Mouse (Mus musculus): Measurements from ENCODE around the gene Tcl1b2.
"Not testable (repeated sequence)": the region's sequence is repeated elsewhere in the genome, so short reads cannot be mapped to it uniquely, and the experiment has no call there.

Gene Tcl1b2

DNA sequence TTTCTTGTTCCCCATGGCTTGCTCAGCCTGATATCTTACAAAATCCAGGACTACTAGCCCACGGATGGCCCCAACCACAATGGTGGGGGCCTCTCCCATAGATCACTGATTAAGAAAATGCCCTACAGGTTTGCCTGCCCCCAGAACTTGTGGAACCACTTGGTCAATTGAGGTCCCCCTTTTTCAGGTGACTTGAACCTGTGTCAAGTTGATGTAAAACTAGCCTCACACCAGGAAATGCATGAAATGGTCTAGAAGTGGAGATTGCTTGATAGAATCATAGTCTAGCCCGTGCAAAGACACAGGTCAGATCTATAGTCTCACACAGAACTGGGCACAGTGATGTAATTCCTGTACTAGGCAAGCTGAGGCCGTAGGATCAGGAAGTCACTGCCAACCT, at the start of gene Tcl1b2:
Gene Tcl1b2, plus strand, starts transcription at position 301 of the 400 bp plus-strand sequence.
- no peak for DNase-seq (ENCODE audit: low spot score)

DNA sequence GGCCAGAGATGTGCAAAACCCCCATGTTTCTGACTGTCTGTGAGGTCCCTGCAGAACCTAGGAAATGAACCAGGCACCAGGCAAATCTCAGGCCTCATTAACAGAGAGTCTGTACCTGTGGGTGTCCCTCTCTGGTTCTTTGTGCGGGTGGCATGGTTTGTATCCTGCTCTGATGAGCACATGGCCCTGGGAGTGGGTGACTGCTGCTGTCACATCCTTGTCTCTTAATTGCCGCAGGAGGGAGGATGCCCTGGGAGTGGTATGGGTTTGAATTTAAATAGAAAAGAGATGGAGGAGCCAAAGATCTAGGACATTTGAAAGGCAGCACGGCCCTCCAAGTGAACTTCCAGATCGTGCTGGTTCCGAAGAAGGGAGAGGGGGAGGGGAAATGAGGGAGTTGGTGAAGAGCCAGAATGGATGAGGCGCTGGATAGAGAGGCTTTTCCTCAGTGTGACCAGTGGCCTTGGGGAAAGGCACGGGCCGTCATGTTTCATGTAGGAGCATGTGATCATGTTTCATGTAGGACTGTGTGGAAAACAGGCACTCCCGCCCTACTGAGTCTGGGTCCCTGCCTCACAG, 46.3 kb upstream of the Tcl1b2 start:
- no peak for DNase-seq (ENCODE audit: low spot score)

DNA sequence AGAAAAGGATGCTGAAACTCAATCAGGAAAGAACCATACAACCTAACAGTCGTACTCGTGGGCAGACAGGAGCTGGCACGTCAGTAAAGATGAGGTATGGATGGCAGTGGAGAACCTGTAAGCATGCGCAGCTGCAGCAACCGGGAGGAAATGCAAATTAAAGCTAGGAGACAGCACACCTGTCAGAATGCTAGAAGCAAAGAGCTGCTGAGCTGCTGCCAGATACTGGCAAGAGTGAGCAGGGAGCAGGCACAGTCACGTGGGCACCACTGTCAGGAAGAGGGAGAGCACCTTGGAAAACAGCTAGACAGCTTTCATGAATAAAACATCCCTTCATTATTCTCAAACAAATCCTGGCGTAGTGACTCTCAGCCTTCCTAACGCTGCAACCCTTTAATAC, 42.9 kb upstream of the Tcl1b2 start:
- no peak for DNase-seq (ENCODE audit: low spot score)

DNA sequence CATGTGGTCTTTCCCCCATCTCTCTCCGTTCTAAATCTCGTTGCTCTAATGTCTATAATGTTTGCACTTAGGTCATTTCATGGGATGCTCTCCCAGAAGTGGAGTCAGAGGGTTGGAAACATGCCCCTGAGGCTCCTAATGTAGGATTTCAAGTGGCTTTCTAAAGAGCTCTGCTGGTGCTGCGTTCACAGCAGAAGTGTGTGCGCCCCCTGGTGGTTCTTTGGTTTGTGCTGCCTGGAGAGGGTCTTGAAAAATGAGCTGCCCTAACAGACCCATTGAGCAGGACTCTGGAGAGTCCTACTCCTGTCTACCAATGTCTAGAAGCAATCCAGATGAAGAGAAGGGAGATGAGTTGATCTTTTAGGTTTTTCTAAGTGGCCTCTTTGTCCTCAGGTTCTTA, 41.8 kb upstream of the Tcl1b2 start:
- peak; percentile 91 for DNase-seq (ENCODE audit: low spot score)

DNA sequence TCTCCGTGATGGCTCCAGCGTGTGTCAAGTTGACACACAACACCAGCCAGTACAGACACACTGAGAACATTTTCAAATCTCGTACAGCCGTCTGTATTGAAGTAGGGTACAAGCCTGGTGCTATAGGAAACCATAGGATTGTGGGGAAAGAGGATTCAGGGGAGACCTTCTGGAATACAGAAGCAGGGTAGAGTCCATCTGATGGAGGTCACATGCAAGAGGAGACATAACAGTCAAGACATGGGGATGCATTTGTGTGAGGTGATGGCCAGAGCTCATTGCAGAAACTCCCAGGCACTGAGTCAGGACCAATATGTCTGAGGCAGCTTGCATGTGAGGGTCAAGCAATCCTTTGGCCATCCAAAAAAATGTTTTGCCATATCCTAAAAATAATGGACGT, 40.5 kb upstream of the Tcl1b2 start:
- no peak for DNase-seq (ENCODE audit: low spot score)

DNA sequence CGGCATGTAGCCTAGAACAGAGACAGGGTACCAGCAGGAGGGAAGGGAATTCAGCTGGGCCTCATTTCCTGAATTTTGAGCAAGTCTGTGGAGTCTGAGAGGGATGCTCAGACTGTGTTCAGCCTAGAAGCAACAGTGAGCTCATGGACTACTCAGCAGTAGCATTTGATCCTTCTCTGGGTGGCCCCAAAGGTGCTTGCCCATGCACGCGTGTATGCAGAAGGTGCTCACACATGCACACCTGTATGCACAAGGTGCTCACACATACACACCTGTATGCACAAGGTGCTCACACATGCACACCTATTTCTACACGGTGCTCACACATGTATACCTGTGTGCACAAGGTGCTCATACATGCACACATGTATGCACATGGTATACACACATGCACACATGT, 37.0 kb upstream of the Tcl1b2 start:
- no peak for DNase-seq (ENCODE audit: low spot score)

DNA sequence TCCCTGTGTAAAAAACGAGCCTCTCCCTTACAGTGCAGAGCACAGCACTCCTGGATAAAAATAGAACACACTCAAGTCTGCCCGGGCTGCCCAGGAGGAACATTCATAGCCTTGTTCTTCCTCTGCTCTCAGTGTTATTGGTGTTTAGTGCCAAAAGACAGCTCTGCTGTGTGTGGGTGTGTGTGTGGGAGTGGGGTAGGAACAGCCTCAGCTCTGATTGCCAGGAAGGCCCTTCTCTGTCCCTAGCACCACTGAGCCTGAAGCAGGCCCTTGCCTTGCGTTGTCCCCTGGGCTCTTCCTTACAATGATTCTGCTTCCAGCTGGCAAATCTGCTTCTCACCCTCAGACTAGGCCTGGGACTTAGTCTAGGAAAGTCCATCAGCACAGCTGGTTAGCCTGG, 36.4 kb upstream of the Tcl1b2 start:
- DNase-seq (ENCODE audit: low spot score) = no peak

DNA sequence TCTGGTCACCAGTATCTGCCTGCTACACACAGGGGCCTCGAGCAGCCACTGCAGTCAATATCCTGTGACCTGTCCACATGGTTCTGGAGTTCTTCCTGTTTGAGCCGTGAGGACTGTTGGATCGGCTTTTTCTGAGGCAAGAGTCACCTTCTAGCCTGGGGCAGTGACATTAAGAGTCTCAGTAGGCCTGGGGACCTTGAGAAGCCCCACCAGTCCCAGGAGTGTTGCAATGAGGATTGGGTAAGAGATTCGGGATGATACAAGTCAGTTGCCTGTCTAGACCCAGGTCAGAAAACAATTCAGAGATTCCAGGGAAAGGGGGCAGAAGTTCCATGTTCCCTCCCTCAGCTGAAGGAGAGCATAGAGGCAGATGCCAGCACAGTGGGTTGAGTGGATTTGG, 36.0 kb upstream of the Tcl1b2 start:
- DNase-seq (ENCODE audit: low spot score) = no peak

DNA sequence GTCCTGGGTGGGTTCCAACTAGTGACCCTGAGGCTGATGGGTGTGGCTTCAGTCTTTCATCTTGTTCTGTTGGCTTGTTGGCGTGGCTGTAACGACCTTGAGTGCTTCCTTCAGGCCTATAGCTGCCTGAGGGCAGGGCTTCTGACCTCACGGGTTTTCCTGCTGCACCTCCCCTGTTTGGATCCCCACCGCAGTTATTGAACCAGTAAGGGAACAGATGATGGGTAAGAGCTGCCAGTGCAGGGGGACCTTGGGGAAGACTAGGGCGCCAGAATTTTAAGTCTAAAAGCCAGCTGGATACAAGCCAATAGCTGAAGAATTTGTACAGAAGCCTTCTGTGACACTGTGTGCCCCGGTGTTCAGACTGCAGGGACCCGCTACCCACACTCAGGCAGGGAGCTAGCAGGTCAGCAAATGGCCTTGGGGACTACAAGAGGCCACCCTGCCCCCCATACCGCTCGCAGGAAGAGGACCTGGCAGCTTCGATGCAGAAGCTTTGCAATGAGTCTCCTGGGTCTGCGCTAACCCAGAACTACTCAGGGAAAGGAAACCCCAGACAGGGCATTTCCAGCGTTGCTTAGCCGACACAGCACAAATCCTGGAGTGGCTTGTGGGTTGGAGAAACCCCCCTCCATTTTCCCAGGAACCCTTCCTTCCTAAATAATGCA, 33.4 kb upstream of the Tcl1b2 start:
- peak; percentile 40 for DNase-seq (ENCODE audit: low spot score)

DNA sequence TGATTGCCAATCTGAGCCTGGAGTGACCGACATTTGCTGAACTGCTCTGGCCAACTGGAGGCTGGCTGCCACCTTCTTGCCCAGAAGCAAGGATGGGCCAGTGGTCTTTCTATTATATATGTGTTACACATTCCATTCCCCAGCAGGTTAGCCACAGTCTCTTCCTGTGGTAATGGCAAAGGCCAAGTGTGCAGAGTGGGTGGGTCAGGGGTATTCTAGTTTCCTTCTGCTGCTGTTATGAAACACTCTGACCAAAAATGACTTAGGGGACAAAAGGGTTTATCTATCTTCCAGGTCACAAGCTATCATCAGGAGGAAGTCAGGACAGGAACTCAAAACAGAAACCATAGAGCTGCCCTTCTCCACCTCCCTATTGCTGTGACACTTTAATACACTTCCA, 29.2 kb upstream of the Tcl1b2 start:
- no peak for DNase-seq (ENCODE audit: low spot score)

DNA sequence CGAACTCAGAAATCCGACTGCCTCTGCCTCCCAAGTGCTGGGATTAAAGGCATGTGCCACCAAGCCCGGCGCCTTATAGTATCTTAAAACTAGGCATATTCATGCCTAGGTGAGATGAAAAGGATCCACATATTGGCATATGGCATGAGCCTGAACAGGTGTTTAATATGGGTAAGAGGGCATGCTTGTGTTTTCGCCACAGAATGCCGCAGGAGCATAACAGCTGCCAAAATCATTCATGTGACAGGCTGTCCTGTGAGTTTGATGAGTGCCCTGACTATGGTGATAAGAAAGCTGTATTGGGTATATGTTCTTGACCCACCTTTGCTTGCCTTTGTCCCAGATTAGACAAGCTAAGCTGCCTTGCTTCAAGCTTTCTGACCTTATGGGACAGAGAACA, 20.5 kb upstream of the Tcl1b2 start:
- DNase-seq (ENCODE audit: low spot score) = no peak

DNA sequence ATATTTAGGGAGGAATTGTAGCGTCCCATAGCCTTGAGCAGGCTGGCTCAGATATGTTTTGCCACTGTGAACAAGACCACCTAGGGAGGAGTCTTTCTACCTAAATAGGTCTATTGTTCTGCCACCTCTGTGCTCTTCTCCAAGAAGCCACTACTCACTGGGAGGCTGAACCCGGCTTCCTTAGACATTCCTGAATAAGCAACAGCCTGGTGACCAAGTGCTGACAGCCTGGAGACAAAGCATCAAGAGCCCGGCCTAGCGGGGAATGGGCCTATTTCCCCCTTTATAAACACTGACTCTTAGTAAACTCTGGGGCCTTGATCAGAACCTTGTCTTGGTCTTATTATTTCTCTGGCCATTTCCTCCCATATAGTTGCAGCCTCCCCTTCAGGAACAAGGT, 19.3 kb upstream of the Tcl1b2 start:
- DNase-seq (ENCODE audit: low spot score) = no peak

DNA sequence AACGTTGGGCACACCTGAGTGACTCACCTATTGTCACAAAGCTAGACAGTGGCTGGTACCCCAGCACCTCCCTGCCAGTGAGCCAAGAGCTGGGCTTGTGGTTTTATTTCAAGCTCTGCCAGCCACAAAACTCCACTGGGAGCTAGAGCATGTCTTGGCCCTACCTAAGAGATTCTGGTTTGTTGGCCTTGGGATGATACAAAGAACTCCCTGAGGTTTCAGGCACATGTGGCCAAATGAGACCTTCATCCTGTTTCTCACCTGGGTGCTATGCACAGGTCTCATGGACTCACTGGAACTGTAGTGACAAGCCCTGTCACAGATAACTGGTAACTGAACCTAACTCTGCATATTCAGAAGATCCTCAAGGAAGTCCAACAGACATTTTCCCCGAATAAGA, 18.2 kb upstream of the Tcl1b2 start:
- no peak for DNase-seq (ENCODE audit: low spot score)

DNA sequence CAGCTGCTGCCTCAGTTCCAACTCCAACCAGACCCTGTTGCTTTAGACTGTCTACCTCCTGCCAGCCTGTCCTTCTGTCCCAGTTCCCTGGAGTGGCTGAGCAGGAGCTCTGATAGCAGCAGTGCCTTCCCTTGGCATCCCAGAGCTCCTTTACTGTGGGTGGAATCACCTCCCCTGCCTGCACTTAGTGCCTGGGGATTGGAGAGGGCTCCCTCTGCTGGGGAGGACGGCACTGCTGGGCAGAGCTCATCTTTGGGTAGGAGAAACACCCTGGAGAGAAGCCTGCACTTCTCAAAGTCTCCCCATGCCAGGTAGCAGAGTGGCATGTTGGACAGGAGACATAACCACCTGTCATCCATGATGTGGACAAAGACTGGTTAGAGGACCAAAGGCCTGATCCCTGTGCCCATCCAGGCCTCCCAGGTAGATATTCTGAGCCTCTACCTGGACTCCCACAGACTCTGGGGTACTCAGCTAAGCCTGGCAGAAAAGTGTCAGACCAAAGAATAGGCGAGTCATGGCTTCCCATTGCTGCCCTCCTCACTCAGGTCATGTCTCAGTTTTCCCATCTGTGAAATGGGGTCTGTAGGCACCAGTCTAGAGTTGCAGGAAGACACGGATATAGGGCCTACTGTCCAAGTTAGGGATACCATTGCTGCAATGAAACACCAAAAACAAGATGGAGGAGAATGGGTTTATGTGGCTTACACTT, 16.2 kb upstream of the Tcl1b2 start:
- not testable (repeated sequence) for DNase-seq (ENCODE audit: low spot score)

DNA sequence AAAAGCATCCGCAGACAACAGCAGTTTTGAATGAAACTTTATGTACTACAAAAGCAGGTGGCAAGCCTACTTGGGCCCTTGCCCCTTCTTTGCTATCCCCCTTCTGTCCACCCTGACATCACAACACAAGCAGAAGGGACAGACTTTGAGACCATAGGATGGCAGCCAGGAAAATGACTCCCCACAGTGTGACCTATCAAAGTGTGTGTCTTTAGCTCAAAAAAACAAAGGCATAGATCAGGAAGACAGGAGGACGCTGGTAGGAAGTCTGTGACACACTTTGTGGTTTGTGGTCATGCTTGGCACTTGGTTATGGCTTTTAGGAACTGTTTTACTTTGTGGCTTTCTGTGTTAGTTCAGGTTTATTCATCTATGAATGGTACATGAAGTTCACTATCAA, 11.6 kb upstream of the Tcl1b2 start:
- DNase-seq (ENCODE audit: low spot score) = not testable (repeated sequence)

DNA sequence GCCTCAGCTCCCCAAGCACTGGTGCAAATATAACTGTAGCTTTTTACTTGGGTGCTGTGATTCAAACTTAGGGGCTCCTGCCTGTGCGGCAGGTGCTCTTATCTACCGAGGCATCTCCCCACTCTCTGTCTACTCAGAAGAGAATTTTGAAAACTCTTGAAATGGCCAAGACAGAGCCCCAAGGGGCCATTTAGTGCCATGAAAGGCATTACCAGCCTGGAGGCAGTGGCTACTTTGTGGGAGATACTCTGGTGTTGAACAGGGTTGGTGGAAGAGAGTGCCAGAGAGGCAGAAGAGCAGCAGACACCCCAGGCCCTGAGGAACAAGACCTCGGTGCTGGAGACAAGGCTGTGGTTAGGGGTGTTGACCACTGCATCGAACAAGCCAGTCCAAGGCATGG, 11.0 kb upstream of the Tcl1b2 start:
- DNase-seq (ENCODE audit: low spot score) = not testable (repeated sequence)

DNA sequence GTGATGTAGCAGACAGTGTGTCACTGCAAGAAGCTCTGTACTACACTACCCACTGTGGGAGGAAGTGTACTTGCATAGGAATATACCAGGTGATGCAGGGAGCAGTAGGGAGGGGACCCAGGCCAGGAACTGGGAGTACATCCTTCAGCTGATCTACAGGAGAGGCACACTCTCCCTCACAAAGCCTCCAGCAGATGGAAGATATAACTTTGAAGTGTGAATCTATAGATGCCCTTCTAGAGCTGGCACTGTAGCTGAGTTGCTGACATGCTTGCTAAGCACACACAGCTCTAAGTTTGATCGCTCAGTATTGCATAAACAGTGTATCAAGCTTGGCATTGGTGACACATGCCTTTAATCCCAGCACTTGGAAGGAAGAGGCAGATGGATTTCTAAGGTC, 8.1 kb upstream of the Tcl1b2 start:
- DNase-seq (ENCODE audit: low spot score) = not testable (repeated sequence)

DNA sequence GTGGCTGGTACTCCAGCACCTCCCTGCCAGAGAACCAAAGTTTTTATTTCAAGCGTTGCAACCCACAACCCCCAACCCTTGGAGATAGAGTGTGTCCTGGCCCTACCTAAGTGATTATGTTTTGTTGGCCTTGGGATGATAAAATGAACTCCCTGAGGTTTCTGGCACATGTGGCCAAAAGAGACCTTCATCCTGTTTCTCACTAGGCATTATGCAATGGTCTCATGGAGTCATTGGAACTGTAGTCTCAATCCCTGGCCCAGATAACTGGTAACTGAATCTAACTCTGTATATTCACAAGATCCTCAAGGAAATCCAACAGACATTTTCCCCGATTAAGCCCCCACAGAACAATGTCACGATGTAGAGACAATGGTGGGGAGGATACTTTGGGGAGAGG, 2.7 kb upstream of the Tcl1b2 start:
- no peak for DNase-seq (ENCODE audit: low spot score)

DNA sequence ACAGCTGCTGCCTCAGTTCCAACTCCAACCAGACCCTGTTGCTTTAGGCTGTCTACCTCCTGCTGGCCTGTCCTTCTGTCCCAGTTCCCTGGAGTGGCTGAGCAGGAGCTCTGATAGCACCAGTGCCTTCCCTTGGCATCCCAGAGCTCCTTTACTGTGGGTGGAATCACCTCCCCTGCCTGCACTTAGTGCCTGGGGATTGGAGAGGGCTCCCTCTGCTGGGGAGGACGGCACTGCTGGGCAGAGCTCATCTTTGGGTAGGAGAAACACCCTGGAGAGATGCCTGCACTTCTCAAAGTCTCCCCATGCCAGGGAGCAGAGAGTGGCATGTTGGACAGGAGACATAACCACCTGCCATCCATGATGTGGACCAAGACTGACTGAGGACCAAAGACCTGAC, 886 bp upstream of the Tcl1b2 start:
- DNase-seq (ENCODE audit: low spot score) = not testable (repeated sequence)

DNA sequence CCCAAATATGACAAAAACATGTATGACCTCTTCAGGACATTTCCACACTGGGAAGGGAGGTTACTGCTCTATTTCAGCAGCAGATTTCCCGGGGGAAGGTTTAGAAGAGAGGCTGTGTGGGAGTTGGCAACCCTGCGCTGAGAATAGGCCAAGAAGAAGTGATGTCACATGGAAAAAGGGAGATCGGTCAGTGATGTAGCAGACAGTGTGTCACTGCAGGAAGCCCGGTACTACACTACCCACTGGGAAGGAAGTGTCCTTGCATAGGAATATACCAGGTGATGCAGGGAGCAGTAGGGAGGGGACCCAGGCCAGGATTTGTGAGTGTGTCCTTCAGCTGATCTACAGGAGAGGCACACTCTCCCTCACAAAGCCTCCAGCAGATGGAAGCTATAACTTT, 9.5 kb downstream of the Tcl1b2 start:
- not testable (repeated sequence) for DNase-seq (ENCODE audit: low spot score)

DNA sequence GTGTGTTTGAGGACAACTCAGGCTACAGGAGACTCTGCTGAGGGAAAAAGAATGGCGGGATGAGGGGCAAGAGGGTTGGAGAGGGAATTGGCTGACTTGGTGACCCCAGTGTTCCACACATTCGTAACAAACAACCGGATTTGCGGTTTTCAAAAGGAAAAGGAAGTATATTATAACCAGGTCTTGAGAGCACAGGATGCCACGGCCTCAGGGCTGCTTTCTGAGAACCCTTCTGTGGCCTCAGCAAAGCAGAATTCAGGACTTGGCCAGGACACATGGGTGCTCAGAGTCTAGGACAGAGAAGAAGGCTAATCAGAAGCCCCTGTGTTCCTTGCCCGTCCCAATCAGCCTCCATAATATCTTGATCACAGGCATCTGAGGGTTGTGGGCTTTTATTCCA, 13.0 kb downstream of the Tcl1b2 start:
- no peak for DNase-seq (ENCODE audit: low spot score)

DNA sequence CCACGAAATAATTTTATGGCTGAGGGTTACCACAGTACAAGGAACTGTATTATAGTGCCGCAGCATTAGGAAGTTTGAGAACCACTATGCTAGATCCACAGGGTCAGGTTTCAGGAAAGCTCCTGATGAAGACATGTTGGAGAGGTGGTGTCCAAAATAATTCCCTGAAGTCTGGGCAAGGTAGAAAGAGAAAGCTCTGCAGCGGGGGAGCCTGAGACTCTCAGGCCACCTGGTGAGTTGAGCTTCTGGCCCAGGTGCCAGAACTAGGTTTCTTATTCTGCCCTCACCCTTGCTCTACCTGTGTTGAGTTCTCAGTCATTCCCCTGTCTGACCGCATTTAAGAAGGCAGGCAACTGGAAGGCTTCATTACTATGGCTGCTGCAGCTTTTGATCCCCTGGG, 13.6 kb downstream of the Tcl1b2 start, which contains the start of gene Tcl1b1:
Gene Tcl1b1, plus strand, starts transcription at position 301 of the 400 bp plus-strand sequence.
- DNase-seq (ENCODE audit: low spot score) = no peak

DNA sequence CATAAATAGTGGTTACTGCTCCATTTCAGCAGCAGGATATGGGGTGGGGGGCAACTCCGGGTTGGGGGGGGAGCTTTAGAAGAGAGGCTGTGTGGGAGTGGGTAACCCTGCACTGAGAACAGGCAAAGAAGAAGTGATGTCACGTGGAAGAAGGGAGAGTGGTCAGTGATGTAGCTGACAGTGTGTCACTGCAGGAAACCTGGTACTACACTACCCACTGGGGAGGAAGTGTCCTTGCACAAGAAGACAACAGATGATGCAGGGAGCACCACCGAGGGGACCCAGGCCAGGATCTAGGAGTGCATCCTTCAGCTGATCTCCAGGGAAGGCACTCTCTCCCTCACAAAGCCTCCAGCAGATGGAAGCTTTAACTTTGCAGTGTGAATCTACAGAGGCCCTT, 20.9 kb downstream of the Tcl1b2 start:
- no peak for DNase-seq (ENCODE audit: low spot score)

DNA sequence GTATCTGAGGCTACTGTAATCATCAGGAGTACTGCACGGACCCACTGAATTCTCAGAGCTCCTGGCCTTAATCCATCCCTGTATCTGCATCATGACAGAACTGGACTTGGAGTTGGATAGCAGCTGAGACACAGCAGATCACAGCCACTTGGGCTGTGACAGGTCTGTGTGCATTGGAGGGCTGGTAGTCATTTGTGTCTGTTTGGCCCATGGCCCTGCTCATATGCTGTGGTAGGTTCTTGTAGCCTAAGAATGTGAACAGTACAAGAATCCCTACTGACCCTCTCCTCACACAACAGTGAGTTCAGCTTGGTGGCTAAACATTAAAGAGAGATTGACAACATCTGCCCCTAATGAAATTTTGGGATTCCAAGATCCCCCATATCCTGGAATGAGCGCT, 27.6 kb downstream of the Tcl1b2 start:
- no peak for DNase-seq (ENCODE audit: low spot score)
